Mouse (Mus musculus): Measurements from ENCODE around the gene Arhgdib.
"Not testable (repeated sequence)": the region's sequence is repeated elsewhere in the genome, so short reads cannot be mapped to it uniquely, and the experiment has no call there.

The Arhgdib gene

GRCm38 (mm10) chr6:136889554-136889953, 52.1 kb downstream of the Arhgdib start:
- no peak for DNase-seq (ENCODE audit: extremely low spot score, low spot score)

GRCm38 (mm10) chr6:136889067-136889466, 52.6 kb downstream of the Arhgdib start:
- no peak for DNase-seq (ENCODE audit: extremely low spot score, low spot score)

GRCm38 (mm10) chr6:136887854-136888253, 53.8 kb downstream of the Arhgdib start:
- no peak for DNase-seq (ENCODE audit: extremely low spot score, low spot score)

GRCm38 (mm10) chr6:136884766-136885165, 56.9 kb downstream of the Arhgdib start:
- not testable (repeated sequence) for DNase-seq (ENCODE audit: extremely low spot score, low spot score)

- no peak for DNase-seq (ENCODE audit: extremely low spot score, low spot score)
Observed at GRCm38 (mm10) chr6:136883961-136884360, 57.7 kb downstream of the Arhgdib start.

GRCm38 (mm10) chr6:136883431-136883915, 58.2 kb downstream of the Arhgdib start:
- no peak for DNase-seq (ENCODE audit: extremely low spot score, low spot score)

GRCm38 (mm10) chr6:136881678-136882077, 60.0 kb downstream of the Arhgdib start:
- no peak for DNase-seq (ENCODE audit: extremely low spot score, low spot score)

- DNase-seq (ENCODE audit: extremely low spot score, low spot score), result no peak
Observed at GRCm38 (mm10) chr6:136875670-136876069, 66.0 kb downstream of the Arhgdib start, which contains the start of gene Mgp. Mgp (minus strand) TSS chr6:136875823.

- no peak for DNase-seq (ENCODE audit: extremely low spot score, low spot score)
Observed at GRCm38 (mm10) chr6:136874599-136874998, 67.1 kb downstream of the Arhgdib start.
